Mouse (Mus musculus) small intestine, adult 10 weeks (tissue): ENCODE measurements around the gene Ppp1r9b. TPM values are rescaled to one million over a fixed set of nuclear protein-coding genes. Genes with fewer than 3 reads are reported as not detected.

Source experiments
- polyA plus RNA-seq: library from polyadenylated mRNA; stranded (reverse); fragments of 350-450 nt; fragmentation: Illumina TruSeq; extraction: RNeasy Lipid Tissue Mini Kit (QIAGEN cat#74804); gene quantifications from one replicate; pipeline ENCODE4 v1.2.3, GENCODE M21; 2014; ENCODE audit warnings: low replicate concordance

The Ppp1r9b gene
- polyA plus RNA-seq: 6.8 TPM

GRCm38 (mm10) chr11:94990749-94991577 lies at the start of gene Ppp1r9b:
Gene Ppp1r9b, plus strand, starts transcription at chr11:94991035.

GRCm38 (mm10) chr11:94967419-94967818 lies 23.4 kb upstream of the Ppp1r9b start, which contains the start of gene Hils1:
Gene Hils1, plus strand, starts transcription at chr11:94967593.

GRCm38 (mm10) chr11:94976199-94976598 lies 14.6 kb upstream of the Ppp1r9b start, which contains the start of gene Sgca:
Gene Sgca, minus strand, starts transcription at chr11:94976327.

GRCm38 (mm10) chr11:95009629-95010014 lies 18.8 kb downstream of the Ppp1r9b start, which contains the start of gene Samd14:
Gene Samd14, plus strand, starts transcription at chr11:95009879.

GRCm38 (mm10) chr11:95041139-95041609 lies 50.3 kb downstream of the Ppp1r9b start, which contains the start of gene Pdk2:
Gene Pdk2, minus strand, starts transcription at chr11:95041354.

Other genes with a start within 250 kb of the Ppp1r9b start
- gene Cdc34b, start 249.3 kb upstream of the Ppp1r9b start, polyA plus RNA-seq: not detected
- gene Tmem92, start 208.3 kb upstream of the Ppp1r9b start, polyA plus RNA-seq: not detected
- gene Col1a1, start 54.8 kb upstream of the Ppp1r9b start, polyA plus RNA-seq: 9.8 TPM
- gene Hils1, start 23.4 kb upstream of the Ppp1r9b start, polyA plus RNA-seq: not detected
- not detected for gene Sgca, start 14.7 kb upstream of the Ppp1r9b start, polyA plus RNA-seq
- not detected for gene Samd14, start 18.8 kb downstream of the Ppp1r9b start, polyA plus RNA-seq
- 1.7 TPM for gene Pdk2, start 50.3 kb downstream of the Ppp1r9b start, polyA plus RNA-seq
- gene Itga3, start 85.8 kb downstream of the Ppp1r9b start, polyA plus RNA-seq: 0.52 TPM
- not detected for gene Dlx3, start 129.1 kb downstream of the Ppp1r9b start, polyA plus RNA-seq
- not detected for gene Dlx4, start 155.2 kb downstream of the Ppp1r9b start, polyA plus RNA-seq